Mouse (Mus musculus) heart, embryonic 11.5 days (tissue): ENCODE measurements around the gene Tcf15. TPM values are rescaled to one million over a fixed set of nuclear protein-coding genes. Genes with fewer than 3 reads are reported as not detected.

ENCODE experiments used
- ATAC-seq: fragments of 200-750 bp; cut with Nextera tagmentation; replicated peaks from 2 replicates; pipeline ENCODE4 v1.8.0; 2017; ENCODE audit warnings: moderate library complexity; ENCODE audit not compliant: insufficient number of reproducible peaks, low FRiP score, low TSS enrichment
- H3K27ac ChIP-seq: fragments of 300-500 bp; sonication (generic); 2 replicates; pipeline ENCODE4 v1.5.1; 2014; ENCODE audit warnings: mild to moderate bottlenecking, low read depth, low read length
- H3K27me3 ChIP-seq: fragments of 300-500 bp; sonication (generic); 2 replicates; pipeline ENCODE4 v1.6.1; 2014; ENCODE audit warnings: mild to moderate bottlenecking, low read length, mixed read lengths; ENCODE audit not compliant: control insufficient read depth, insufficient read depth
- H3K36me3 ChIP-seq: fragments of 300-500 bp; sonication (generic); 2 replicates; pipeline ENCODE4 v1.6.1; 2014; ENCODE audit warnings: mild to moderate bottlenecking, low read length, moderate library complexity, mixed read lengths; ENCODE audit not compliant: control insufficient read depth, insufficient read depth
- H3K4me1 ChIP-seq: fragments of 300-500 bp; sonication (generic); 2 replicates; pipeline ENCODE4 v1.6.1; 2014; ENCODE audit warnings: low read length; ENCODE audit not compliant: control insufficient read depth, insufficient read depth
- H3K4me2 ChIP-seq: fragments of 300-500 bp; sonication (generic); 2 replicates; pipeline ENCODE4 v1.6.1; 2014; ENCODE audit warnings: mild to moderate bottlenecking, moderate library complexity
- H3K4me3 ChIP-seq: fragments of 300-500 bp; sonication (generic); 2 replicates; pipeline ENCODE4 v1.5.1; 2014; ENCODE audit warnings: low read depth, low read length
- H3K9ac ChIP-seq: fragments of 300-500 bp; sonication (generic); 2 replicates; pipeline ENCODE4 v1.6.1; 2014; ENCODE audit warnings: mild to moderate bottlenecking, low read depth, low read length, moderate library complexity
- H3K9me3 ChIP-seq: fragments of 300-500 bp; sonication (generic); replicated peaks from 2 replicates; pipeline ENCODE4 v1.6.1; 2016; ENCODE audit warnings: low read length; ENCODE audit not compliant: control insufficient read depth
- WGBS: fragments of 180-500 bp; shearing (Covaris S2); extraction: QIAGEN DNeasy Blood & Tissue Kit; methylation state at CpG from one replicate; pipeline ENCODE4 v1.1.7; 2014; ENCODE audit not compliant: insufficient replicate concordance; 5-methylcytosine and 5-hydroxymethylcytosine counted together
- polyA plus RNA-seq: library from polyadenylated mRNA; unstranded; fragments of >200 nt; fragmentation: Nextera tagmentation; extraction: Ambion mirVana; gene quantifications from 2 replicates; pipeline ENCODE4 v1.2.1, GENCODE M21; 2014

Gene Tcf15
- polyA plus RNA-seq, 1 experiment from 2014 or later, result 3.2 TPM

GRCm38 (mm10) chr2:152147079-152147478 is 3.7 kb downstream of the Tcf15 start:
- Histone ChIP-seq H3K27ac (no peak overlapping the region), H3K9me3 (no peaks in the 10 kb centered on the region), H3K9ac (no peak overlapping the region), H3K4me1 (peaks cover 12% of the 10 kb centered on the region), H3K4me2 (no peak overlapping the region), H3K36me3 (no peaks in the 10 kb centered on the region), H3K4me3 (no peak overlapping the region), H3K27me3 (peaks cover 40% of the 10 kb centered on the region)
- ATAC-seq, result no peak
- 54% methylated on average over 3 of the region's 3 CpGs for WGBS

GRCm38 (mm10) chr2:152148675-152149074 is 5.3 kb downstream of the Tcf15 start:
- Histone ChIP-seq H3K4me2 (no peak overlapping the region), H3K9me3 (no peaks in the 10 kb centered on the region), H3K27ac (no peak overlapping the region), H3K4me3 (no peak overlapping the region), H3K4me1 (no peaks in the 10 kb centered on the region), H3K9ac (no peak overlapping the region), H3K36me3 (no peaks in the 10 kb centered on the region), H3K27me3 (peaks cover 30% of the 10 kb centered on the region)
- no peak for ATAC-seq
- 84% methylated on average over 9 of the region's 9 CpGs for WGBS

- Histone ChIP-seq H3K27ac (no peak overlapping the region), H3K4me1 (no peaks in the 10 kb centered on the region), H3K4me2 (no peak overlapping the region), H3K9ac (no peak overlapping the region), H3K4me3 (no peak overlapping the region), H3K27me3 (peaks cover 18% of the 10 kb centered on the region), H3K36me3 (no peaks in the 10 kb centered on the region), H3K9me3 (no peaks in the 10 kb centered on the region)
- 42% methylated on average over 4 of the region's 4 CpGs for WGBS
- no peak for ATAC-seq
Measured at GRCm38 (mm10) chr2:152149891-152150290, 6.5 kb downstream of the Tcf15 start.

- no peak overlapping the region for H3K4me3 ChIP-seq
- H3K36me3 ChIP-seq, result no peaks in the 10 kb centered on the region
- no peaks in the 10 kb centered on the region for H3K9me3 ChIP-seq
- H3K27me3 ChIP-seq, result peaks cover 13% of the 10 kb centered on the region
- no peak overlapping the region for H3K9ac ChIP-seq
- H3K27ac ChIP-seq, result no peak overlapping the region
- 61% methylated on average over 6 of the region's 6 CpGs for WGBS
- H3K4me2 ChIP-seq, result no peak overlapping the region
- ATAC-seq, result no peak
- H3K4me1 ChIP-seq, result 0 out of 2 replicates have a peak, but pooled peaks cover 1% of the 10 kb centered on the region
Measured at GRCm38 (mm10) chr2:152150373-152150772, 7.0 kb downstream of the Tcf15 start.

DNA sequence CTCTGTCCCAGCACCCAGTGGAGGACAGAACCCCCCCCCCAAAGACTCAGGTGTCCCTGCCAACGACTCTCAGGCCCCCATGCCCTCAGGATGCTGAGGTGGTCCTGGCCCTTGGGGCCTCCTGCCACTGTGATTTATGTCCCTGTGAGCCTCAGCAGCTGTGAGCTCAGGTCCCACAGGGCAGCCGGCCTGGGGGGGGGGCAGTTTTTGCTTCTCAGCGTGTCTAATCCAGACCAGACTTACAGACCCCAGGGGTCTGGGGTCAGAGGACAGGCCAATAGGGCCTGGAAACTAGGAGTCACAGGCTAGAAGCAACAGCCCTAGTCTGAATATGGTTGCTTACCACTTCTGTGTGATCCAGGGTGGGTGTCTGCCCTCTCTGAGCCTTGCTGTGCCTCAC is 10.0 kb downstream of the Tcf15 start:
- Histone ChIP-seq H3K9ac (no peak overlapping the region), H3K4me1 (0 out of 2 replicates have a peak, but pooled peaks cover 2% of the 10 kb centered on the region), H3K27me3 (no peaks in the 10 kb centered on the region), H3K4me3 (no peak overlapping the region), H3K4me2 (no peak overlapping the region), H3K9me3 (no peaks in the 10 kb centered on the region), H3K27ac (no peak overlapping the region), H3K36me3 (no peaks in the 10 kb centered on the region)
- no peak for ATAC-seq
- WGBS, result 46% methylated on average over 3 of the region's 3 CpGs

DNA sequence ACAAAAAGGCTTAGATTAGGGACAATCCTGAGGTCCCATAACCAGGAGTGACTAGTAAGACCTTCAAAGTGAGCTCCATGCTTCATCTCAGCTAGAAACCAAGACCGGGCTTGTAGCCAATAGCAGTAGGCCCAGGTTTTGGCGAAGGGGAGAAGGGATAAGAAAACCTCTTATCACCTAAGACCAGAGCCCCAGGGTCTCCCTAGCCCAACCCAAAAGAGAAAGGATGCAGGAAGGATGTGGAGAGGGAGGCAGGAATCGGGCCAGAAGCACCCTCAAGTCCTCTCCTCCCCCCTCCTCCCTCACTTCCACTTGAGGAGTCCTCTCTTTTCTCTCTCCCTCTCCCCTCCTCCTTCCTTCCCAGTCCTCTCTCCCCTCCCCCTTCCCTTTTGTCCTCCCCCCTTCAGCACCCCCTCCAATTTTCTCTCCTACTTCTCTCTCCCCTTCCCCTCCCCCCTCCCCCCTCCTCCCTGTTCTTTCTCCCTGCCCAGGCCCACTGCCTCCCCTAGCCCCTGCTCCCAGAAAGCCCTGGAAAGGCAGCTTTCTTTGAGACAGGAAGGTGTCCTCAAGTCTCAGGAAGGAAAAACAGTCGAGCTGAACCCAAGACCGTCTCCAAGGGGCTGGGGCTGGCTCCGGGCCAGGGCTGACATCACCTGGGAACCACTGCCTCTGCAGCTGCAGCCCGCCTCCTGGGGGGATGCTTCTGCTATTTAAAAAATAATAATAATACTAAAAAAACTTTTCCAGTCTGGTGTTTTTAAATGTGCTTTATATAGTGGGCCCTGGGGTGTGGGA is 12.2 kb downstream of the Tcf15 start:
- peak overlapping the region; percentile 35 for H3K27ac ChIP-seq
- peak; percentile 46; the same call in 1 of the 2 replicates for ATAC-seq

GRCm38 (mm10) chr2:152156471-152156870 is 13.1 kb downstream of the Tcf15 start:
- Histone ChIP-seq H3K9ac (no peak overlapping the region), H3K4me3 (no peak overlapping the region), H3K9me3 (no peaks in the 10 kb centered on the region), H3K27ac (no peak overlapping the region), H3K27me3 (no peaks in the 10 kb centered on the region), H3K36me3 (no peaks in the 10 kb centered on the region), H3K4me1 (0 out of 2 replicates have a peak, but pooled peaks cover 2% of the 10 kb centered on the region), H3K4me2 (no peak overlapping the region)
- 72% methylated on average over 6 of the region's 6 CpGs for WGBS
- ATAC-seq, result no peak

More for the DNA sequence above, 12.2 kb downstream of the Tcf15 start:
- Histone ChIP-seq H3K9me3 (no peaks in the 10 kb centered on the region), H3K4me3 (no peak overlapping the region), H3K4me1 (0 out of 2 replicates have a peak, but pooled peaks cover 2% of the 10 kb centered on the region), H3K36me3 (no peaks in the 10 kb centered on the region), H3K9ac (no peak overlapping the region), H3K4me2 (no peak overlapping the region), H3K27me3 (no peaks in the 10 kb centered on the region)
- 37% methylated on average over 7 of the region's 7 CpGs for WGBS

DNA sequence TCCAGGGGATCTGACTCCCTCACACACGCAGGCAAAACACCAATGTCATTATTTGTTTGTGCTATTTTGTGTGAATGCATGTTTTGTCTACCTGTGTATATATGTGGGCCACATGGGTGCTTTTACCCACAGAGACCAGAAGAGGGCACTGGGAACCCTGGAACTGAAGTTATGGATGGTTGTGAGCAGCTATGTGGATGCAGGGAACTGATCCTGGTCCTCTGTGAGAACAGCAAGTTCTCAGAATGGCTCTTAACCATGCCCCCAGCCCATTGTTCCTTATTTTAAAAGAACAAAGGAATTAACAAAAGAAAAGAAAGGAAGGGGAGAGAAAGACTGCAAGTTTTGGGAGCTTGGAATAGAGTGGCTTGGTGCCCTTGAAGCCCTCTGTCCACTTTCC is 16.1 kb downstream of the Tcf15 start:
- WGBS, result 82% methylated on average over 1 of the region's 1 CpGs
- H3K4me3 ChIP-seq, result no peak overlapping the region
- ATAC-seq, result no peak
- H3K9me3 ChIP-seq, result no peaks in the 10 kb centered on the region
- H3K9ac ChIP-seq, result no peak overlapping the region
- H3K4me1 ChIP-seq, result 0 out of 2 replicates have a peak, but pooled peaks cover 2% of the 10 kb centered on the region
- H3K4me2 ChIP-seq, result no peak overlapping the region
- no peaks in the 10 kb centered on the region for H3K36me3 ChIP-seq
- H3K27me3 ChIP-seq, result no peaks in the 10 kb centered on the region
- H3K27ac ChIP-seq, result no peak overlapping the region

- no peak for ATAC-seq
- no peak overlapping the region for H3K27ac ChIP-seq
- WGBS, result 75% methylated on average over 6 of the region's 6 CpGs
- no peaks in the 10 kb centered on the region for H3K9me3 ChIP-seq
- H3K36me3 ChIP-seq, result no peaks in the 10 kb centered on the region
- H3K4me1 ChIP-seq, result no peaks in the 10 kb centered on the region; the same call in 1 of the 2 replicates
- H3K4me3 ChIP-seq, result no peak overlapping the region
- no peak overlapping the region for H3K9ac ChIP-seq
- no peak overlapping the region for H3K4me2 ChIP-seq
- H3K27me3 ChIP-seq, result no peaks in the 10 kb centered on the region
Measured at GRCm38 (mm10) chr2:152166257-152166656, 22.9 kb downstream of the Tcf15 start.
